Mouse (Mus musculus) kidney, postnatal 25 days (tissue): ENCODE measurements around the gene Bcar3.

Source experiments
- DNase-seq, 2 experiments: peaks; one replicate each; pipeline ENCODE4 v3.0.0; 2021; ENCODE audit warnings: mixed read lengths in 2 of 2

Gene Bcar3

GRCm38 (mm10) chr3:122292300-122293222 lies 1.4 kb upstream of the Bcar3 start:
- peak; percentile 93 to 96 for DNase-seq

GRCm38 (mm10) chr3:122293223-122293953 lies 548 bp upstream of the Bcar3 start:
- DNase-seq, result peak; percentile 87 to 95

- DNase-seq, result peak; percentile 69 to 70
Measured at GRCm38 (mm10) chr3:122295511-122295910, 1.6 kb downstream of the Bcar3 start.

GRCm38 (mm10) chr3:122296979-122297378 lies 3.0 kb downstream of the Bcar3 start:
- no peak for DNase-seq

- peak; percentile 60 to 74 for DNase-seq
Measured at GRCm38 (mm10) chr3:122300983-122301919, 7.3 kb downstream of the Bcar3 start.

- peak in 1 of 2 experiments; percentile 16 for DNase-seq
Measured at GRCm38 (mm10) chr3:122304560-122304959, 10.6 kb downstream of the Bcar3 start.

- DNase-seq, result no peak
Measured at GRCm38 (mm10) chr3:122307894-122308671, 14.1 kb downstream of the Bcar3 start.

GRCm38 (mm10) chr3:122308981-122309380 lies 15.0 kb downstream of the Bcar3 start:
- no peak for DNase-seq

GRCm38 (mm10) chr3:122312078-122312477 lies 18.1 kb downstream of the Bcar3 start:
- peak; percentile 78 to 94 for DNase-seq

GRCm38 (mm10) chr3:122312936-122313629 lies 19.1 kb downstream of the Bcar3 start:
- peak in 1 of 2 experiments; percentile 39 for DNase-seq

GRCm38 (mm10) chr3:122313936-122314335 lies 20.0 kb downstream of the Bcar3 start:
- no peak for DNase-seq

- DNase-seq, result peak in 1 of 2 experiments; percentile 42
Measured at GRCm38 (mm10) chr3:122316621-122317020, 22.7 kb downstream of the Bcar3 start.

GRCm38 (mm10) chr3:122317339-122317738 lies 23.4 kb downstream of the Bcar3 start:
- peak in 1 of 2 experiments; percentile 42 for DNase-seq

GRCm38 (mm10) chr3:122322226-122322625 lies 28.3 kb downstream of the Bcar3 start:
- no peak for DNase-seq

GRCm38 (mm10) chr3:122323841-122324240 lies 29.9 kb downstream of the Bcar3 start:
- peak; percentile 38 to 70 for DNase-seq

- DNase-seq, result no peak
Measured at GRCm38 (mm10) chr3:122324528-122324927, 30.6 kb downstream of the Bcar3 start.

GRCm38 (mm10) chr3:122330484-122330883 lies 36.5 kb downstream of the Bcar3 start:
- DNase-seq, result no peak

GRCm38 (mm10) chr3:122333493-122333892 lies 39.6 kb downstream of the Bcar3 start:
- DNase-seq, result no peak

GRCm38 (mm10) chr3:122333902-122334301 lies 40.0 kb downstream of the Bcar3 start:
- DNase-seq, result peak in 1 of 2 experiments; percentile 40

GRCm38 (mm10) chr3:122334375-122334774 lies 40.4 kb downstream of the Bcar3 start:
- DNase-seq, result no peak

GRCm38 (mm10) chr3:122336030-122336429 lies 42.1 kb downstream of the Bcar3 start:
- DNase-seq, result no peak
